27 mouse cellular contexts compared by ENCODE assay signal in genomic region chrX:134220618-134221017, GRCm38 (mm10). TPM values are rescaled to one million over a fixed set of nuclear protein-coding genes. Genes with fewer than 3 reads are reported as not detected.
DNase-seq lines count a peak whose midpoint lies in the region.
"Had no signal": no experiment of that assay in that cellular context is flagged by ENCODE, and none has a peak within 500 bp of the region (broad histone marks: within the 10 kb centered on the region; RNA-seq: fewer than 3 reads in every experiment).

No protein-coding gene starts in this region.

- peak; percentile 4 for DNase-seq in adrenal gland, adult 2 months
- DNase-seq in adrenal gland, postnatal 10 days: no peak
- peak; percentile 74 for DNase-seq in 3T3-L1 (ENCODE audit: low read depth, low spot score)
- DNase-seq in 416B (ENCODE audit: low read depth): peak; percentile 81
- DNase-seq in NIH3T3 (ENCODE audit: low read depth): peak; percentile 36
- no peak for DNase-seq in embryo, embryonic 11 days
- DNase-seq in thymus, postnatal 0 days (ENCODE audit: low spot score): no peak
- DNase-seq: adrenal gland, postnatal 14 days; cerebellum, adult 11 months; cerebellum, adult 18-20 months; cerebellum, adult 8-10 months; cerebellum, adult 9-11 months; cerebellum, postnatal 14 days; cerebellum, postnatal 36 days; forebrain, postnatal 0 days had no signal

RNA-seq across cellular contexts. Expression of gene Nox1, which starts 1.1 kb away (rescaled TPM):
- under 1 TPM in 1 of 2 experiments, not detected in 1; 0.86 TPM for total RNA-seq in adrenal gland, adult 2 months (2021)
- not detected in 2 replicates for polyA plus RNA-seq in adrenal gland, adult 2 months (2012; rRNA removed)
- 1 to 10 TPM in 1 of 2 experiments, under 1 TPM in 1; 0.45 to 1.3 TPM for total RNA-seq in adrenal gland, postnatal 10 days (2021)
- 0.54 and 0.55 TPM in 2 replicates for polyA plus RNA-seq in thymus, postnatal 0 days (2015; fragmentation: Nextera tagmentation; extraction: Ambion mirVana)
- total RNA-seq: adrenal gland, adult 18-20 months; forebrain, postnatal 0 days had no signal
- polyA plus RNA-seq: embryonic facial prominence, embryonic 10.5 days; embryonic facial prominence, embryonic 12.5 days; forebrain, embryonic 15.5 days; forebrain, postnatal 0 days had no signal

RNA-seq across cellular contexts. Expression of gene Arl13a, which starts 33.3 kb away (rescaled TPM):
- not detected for total RNA-seq in adrenal gland, adult 2 months (2021)
- polyA plus RNA-seq in adrenal gland, adult 2 months (2012; rRNA removed): not detected in 2 replicates
- not detected for total RNA-seq in adrenal gland, postnatal 10 days (2021)
- polyA plus RNA-seq in thymus, postnatal 0 days (2015; fragmentation: Nextera tagmentation; extraction: Ambion mirVana): 0.06 TPM in 1 of 2 replicates, not detected in the other
- total RNA-seq: adrenal gland, adult 18-20 months; adrenal gland, postnatal 14 days; adrenal gland, postnatal 36 days; common myeloid progenitor, adult 5-6 weeks; ES-E14; forebrain, postnatal 0 days had no signal
- polyA plus RNA-seq: brain, embryonic 14.5 days; C2C12; embryonic facial prominence, embryonic 10.5 days; embryonic facial prominence, embryonic 12.5 days; embryonic facial prominence, embryonic 14.5 days; forebrain, embryonic 11.5 days; forebrain, embryonic 13.5 days; forebrain, embryonic 15.5 days; forebrain, postnatal 0 days had no signal

RNA-seq across cellular contexts. Expression of gene Trmt2b, which starts 56.2 kb away (rescaled TPM):
- total RNA-seq in adrenal gland, adult 2 months (2021): 10 to 100 TPM; 35.7 to 48.7 TPM
- polyA plus RNA-seq in adrenal gland, adult 2 months (2012; rRNA removed): 5.2 and 6.3 TPM in 2 replicates
- total RNA-seq in adrenal gland, postnatal 10 days (2021): 10 to 100 TPM; 31.2 to 35.7 TPM
- polyA plus RNA-seq in thymus, postnatal 0 days (2015; fragmentation: Nextera tagmentation; extraction: Ambion mirVana): 17.6 and 18.1 TPM in 2 replicates

RNA-seq across cellular contexts. Expression of gene Xkrx, which starts 58.7 kb away (rescaled TPM):
- total RNA-seq in adrenal gland, adult 2 months (2021): 1 to 10 TPM in 1 of 2 experiments, under 1 TPM in 1; 0.69 to 1.0 TPM
- 0.42 and 0.49 TPM in 2 replicates for polyA plus RNA-seq in adrenal gland, adult 2 months (2012; rRNA removed)
- 1 to 10 TPM; 1.9 to 3.3 TPM for total RNA-seq in adrenal gland, postnatal 10 days (2021)
- 7.0 and 8.0 TPM in 2 replicates for polyA plus RNA-seq in thymus, postnatal 0 days (2015; fragmentation: Nextera tagmentation; extraction: Ambion mirVana)
- total RNA-seq: common myeloid progenitor, adult 5-6 weeks had no signal
- polyA plus RNA-seq: embryonic facial prominence, embryonic 10.5 days; forebrain, embryonic 11.5 days had no signal

Comparison
In these comparisons a context has a peak if more than half of its experiments do, and no peak if none do; other contexts are left out.
1. DNase-seq: peak in adrenal gland, adult 2 months (single experiment), 3T3-L1 (single experiment), 416B (single experiment) and NIH3T3 (single experiment); none in adrenal gland, postnatal 10 days (single experiment), embryo, embryonic 11 days (single experiment) and thymus, postnatal 0 days (single experiment).